Mouse (Mus musculus): ENCODE data around the gene Rgp1.
A peak's percentile ranks its signal among the peaks of the same experiment; 100 is the strongest.
"Not testable (repeated sequence)": the region's sequence is repeated elsewhere in the genome, so short reads cannot be mapped to it uniquely, and the experiment has no call there.

The Rgp1 gene

GRCm38 (mm10) chr4:43562769-43563600, 15.5 kb upstream of the Rgp1 start:
- DNase-seq (ENCODE audit: low spot score): no peak

DNA sequence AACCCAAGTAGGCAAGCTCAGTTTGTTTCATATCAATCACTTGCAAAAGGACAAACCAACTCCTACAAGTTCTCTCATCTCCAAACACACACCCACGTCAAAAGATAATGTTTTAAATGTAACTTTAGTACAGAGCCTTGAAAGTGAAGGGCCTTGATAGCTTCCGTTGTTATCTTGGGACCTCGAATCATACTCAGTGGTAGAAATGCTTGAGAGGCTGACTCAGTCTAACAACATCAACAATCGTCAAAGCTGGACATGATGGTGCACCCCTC, 15.0 kb upstream of the Rgp1 start:
- DNase-seq (ENCODE audit: low spot score): no peak

GRCm38 (mm10) chr4:43564231-43564630, 14.3 kb upstream of the Rgp1 start:
- DNase-seq (ENCODE audit: low spot score): no peak

GRCm38 (mm10) chr4:43567140-43567539, 11.4 kb upstream of the Rgp1 start:
- no peak for DNase-seq (ENCODE audit: low spot score)

GRCm38 (mm10) chr4:43571395-43572045, 7.0 kb upstream of the Rgp1 start:
- no peak for DNase-seq (ENCODE audit: low spot score)

GRCm38 (mm10) chr4:43573561-43573960, 5.0 kb upstream of the Rgp1 start:
- DNase-seq (ENCODE audit: low spot score): no peak

DNA sequence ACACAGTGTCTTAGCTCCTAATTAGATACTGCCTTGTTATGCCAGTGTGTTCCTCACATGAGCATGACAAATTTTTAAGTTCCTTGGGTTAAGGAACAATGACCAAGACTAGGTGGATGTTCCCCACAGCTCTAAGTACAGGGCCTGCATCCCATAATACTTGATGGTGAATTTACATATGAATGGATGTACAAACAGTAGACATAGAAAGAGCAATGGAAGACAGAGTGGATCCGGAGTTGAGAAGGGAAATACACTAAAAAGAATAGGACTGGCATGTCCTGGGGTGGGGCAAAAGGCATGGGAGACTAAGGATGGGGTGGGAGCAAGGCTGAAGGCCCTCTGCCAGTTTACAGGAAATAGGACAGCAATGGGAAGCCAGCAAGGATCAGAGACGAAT, 3.2 kb upstream of the Rgp1 start:
- no peak for DNase-seq (ENCODE audit: low spot score)

GRCm38 (mm10) chr4:43577237-43577881, 1.2 kb upstream of the Rgp1 start:
- DNase-seq (ENCODE audit: low spot score): no peak

DNA sequence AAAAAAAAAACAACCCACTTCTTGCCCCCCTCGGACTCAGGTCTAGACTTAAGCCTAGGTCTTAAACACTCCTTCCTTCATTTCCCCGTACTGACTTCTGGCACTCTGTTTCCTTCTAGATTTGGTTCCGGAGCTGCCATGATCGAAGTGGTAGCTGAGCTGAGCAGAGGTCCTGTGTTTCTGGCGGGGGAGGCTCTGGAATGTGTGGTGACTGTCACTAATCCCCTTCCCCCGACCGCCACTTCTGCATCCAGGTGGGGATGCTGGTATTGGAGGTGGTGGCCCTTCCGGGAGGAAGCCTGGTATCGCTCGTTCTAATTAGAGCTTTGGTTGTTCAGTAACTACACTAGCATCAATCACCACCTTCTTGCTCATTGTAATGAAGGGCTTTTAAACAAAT, 741 bp downstream of the Rgp1 start:
- DNase-seq (ENCODE audit: low spot score): no peak

- DNase-seq (ENCODE audit: low spot score): no peak
Measured at GRCm38 (mm10) chr4:43579731-43580130, 1.2 kb downstream of the Rgp1 start.

GRCm38 (mm10) chr4:43580721-43581120, 2.2 kb downstream of the Rgp1 start:
- no peak for DNase-seq (ENCODE audit: low spot score)

DNA sequence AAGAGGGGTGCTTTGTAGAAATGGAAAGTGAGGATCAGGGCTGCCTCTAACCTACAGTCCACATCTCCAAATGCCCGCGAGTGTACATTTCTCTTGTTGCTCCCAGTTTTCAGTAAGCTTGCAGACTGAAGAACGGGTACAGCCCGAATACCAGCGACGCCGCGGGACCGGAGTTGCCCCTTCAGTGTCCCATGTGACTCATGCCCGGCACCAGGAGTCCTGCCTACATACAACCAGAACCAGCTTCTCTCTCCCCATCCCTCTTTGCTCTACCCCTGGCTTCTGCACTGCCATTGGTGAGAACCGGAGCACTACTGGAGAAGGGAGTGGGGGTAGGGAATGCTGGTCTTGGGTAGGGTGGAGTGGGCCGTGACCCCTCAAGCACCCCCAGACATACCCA, 2.9 kb downstream of the Rgp1 start:
- DNase-seq (ENCODE audit: low spot score): no peak

GRCm38 (mm10) chr4:43582241-43582640, 3.7 kb downstream of the Rgp1 start:
- no peak for DNase-seq (ENCODE audit: low spot score)

GRCm38 (mm10) chr4:43583421-43583820, 4.9 kb downstream of the Rgp1 start:
- no peak for DNase-seq (ENCODE audit: low spot score)

DNA sequence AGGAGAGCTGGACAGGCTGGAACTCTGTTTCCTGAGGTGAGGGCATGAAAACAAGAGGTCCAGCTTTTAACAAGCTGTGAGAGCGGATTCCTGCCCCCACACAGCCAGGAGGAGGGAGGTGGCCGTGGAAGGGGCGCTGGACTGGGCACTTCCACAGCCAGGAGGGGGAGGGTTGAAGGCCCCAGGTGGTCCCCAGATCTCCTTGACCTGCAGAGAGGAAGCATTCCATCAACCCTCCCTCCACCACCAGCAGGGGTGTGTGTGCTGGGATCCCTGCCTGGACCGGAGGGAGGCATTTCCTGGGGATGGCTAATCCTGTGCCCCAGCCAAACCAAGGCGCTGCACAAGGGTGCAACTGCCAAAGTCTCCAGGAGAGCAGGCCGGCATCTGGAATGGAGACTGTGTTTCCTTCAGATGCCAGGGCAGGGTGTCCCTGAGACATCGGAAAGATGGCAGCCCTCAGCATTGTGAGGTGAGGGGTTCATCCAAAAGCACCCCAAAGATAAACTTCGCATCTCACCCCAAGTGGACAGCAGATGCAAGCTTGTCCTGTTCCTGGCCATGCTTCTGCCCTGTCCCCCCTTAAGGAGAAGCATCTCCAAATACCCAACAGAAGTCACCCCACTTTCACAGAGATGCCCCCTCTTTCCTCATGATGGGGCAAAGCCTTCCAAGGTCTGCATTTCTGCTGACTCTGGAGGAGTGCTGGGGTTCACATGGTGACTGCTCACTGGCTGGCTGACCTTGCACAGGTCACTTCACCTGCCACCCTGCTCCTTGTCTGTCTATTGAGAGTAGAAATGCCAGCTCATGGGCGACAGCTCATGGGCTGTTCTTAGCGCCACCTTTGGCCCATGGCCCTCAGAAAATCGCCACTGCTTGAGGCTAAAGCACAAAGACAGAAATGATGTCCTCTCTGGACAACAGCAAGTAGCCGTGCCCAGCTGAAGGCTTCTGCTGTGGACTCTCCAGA, 6.2 kb downstream of the Rgp1 start, which contains the start of gene Msmp:
TSS of gene Msmp (minus strand) at position 51 of the 973 bp plus-strand sequence.
- no peak for DNase-seq (ENCODE audit: low spot score)

DNA sequence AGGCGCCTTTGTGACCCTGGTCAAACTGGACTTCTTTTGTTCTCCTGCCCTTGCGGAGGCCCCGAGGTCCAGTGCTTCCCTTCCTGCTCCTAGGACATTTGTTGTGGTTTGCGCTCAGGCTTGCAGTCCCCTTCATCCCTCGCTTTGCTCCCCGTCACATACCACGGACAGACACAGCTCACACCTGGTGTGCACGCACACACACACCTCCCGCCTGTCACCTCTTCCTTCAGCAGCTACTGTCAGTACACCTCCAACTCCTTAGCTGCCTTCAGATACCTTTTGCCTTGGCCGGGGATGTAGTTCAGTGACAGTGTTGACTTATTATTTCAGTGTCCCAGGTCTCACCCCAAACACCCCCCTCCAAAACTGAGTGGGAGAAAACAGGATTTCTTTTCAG, 7.2 kb downstream of the Rgp1 start:
- no peak for DNase-seq (ENCODE audit: low spot score)

DNA sequence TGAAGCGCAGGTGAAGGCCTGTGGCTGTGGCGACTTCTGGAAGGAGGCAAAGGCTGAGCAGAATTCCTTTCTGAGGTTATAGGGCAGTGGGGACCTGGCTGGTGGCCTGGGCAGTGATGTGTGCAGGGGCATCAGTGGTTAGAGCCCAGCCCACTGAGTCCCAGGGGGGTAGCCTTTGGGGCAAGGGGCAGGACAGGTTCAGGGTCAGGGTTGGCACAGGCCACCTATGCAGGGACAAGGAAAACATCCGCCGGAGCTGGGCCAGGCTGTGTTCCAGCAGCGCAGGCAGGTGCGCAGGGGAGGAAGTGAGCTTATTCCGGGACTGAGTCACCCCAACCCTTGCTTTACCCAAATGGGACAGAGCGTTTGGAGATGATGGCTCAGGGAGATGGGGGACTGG, 7.9 kb downstream of the Rgp1 start:
- DNase-seq (ENCODE audit: low spot score): no peak

- DNase-seq (ENCODE audit: low spot score): peak; percentile 36
Measured at GRCm38 (mm10) chr4:43587681-43588080, 9.2 kb downstream of the Rgp1 start.

- no peak for DNase-seq (ENCODE audit: low spot score)
Measured at GRCm38 (mm10) chr4:43591543-43591942, 13.0 kb downstream of the Rgp1 start.

DNA sequence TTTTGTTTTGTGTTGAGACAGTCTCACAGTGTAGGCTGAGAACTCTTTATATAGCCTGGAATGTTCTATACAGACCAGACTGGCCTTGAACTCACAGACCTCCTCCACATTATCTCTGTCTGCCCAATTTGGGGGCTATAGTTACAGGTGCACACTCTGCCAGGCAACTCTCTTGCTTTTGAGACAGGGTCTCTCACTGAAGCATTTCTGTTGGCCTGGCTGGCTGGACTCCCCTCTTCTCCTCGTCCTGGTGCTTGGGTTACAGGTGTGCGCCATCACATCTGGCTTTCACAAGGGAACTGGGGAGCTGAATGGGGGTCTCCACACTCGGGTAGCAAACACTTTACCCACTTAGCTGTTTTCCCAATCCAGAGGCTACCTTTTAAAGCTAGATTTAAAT, 13.4 kb downstream of the Rgp1 start:
- no peak for DNase-seq (ENCODE audit: low spot score)

DNA sequence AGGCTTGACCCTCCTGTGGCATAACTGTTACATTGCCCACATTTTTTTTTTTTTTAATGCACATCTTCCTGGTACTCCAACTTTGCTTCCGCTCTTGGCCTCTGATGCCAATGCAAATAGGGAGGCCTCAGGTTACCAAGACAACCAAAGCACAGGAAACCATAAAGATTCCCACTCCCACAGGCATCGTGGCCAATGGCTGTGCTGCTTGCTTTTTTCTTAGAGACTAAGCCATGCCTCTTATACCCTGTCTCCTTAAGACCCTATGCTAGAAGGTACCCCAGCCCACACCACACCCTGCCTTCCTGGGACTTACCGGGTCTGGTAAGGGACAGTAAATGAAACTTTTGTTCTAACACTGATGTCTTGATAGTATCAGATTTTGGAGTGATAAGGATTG, 14.9 kb downstream of the Rgp1 start:
- no peak for DNase-seq (ENCODE audit: low spot score)

DNA sequence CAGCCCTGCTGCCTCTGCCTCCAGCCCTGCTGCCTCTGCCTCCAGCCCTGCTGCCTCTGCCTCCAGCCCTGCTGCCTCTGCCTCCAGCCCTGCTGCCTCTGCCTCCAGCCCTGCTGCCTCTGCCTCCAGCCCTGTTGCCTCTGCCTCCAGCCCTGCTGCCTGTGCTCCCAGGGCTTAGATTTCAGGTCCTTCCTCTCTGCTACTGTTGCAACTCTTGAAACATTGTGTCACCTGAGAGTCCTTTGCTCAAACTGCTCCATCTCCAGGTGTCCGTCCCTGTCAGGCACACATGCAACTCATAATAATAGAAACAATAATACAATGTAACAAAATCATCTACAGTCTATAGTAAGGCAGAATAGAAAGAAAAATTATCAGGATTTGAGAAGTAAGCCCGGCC, 18.1 kb downstream of the Rgp1 start:
- DNase-seq (ENCODE audit: low spot score): not testable (repeated sequence)

Measured in lung, postnatal 25 days (tissue).